Mouse (Mus musculus): Measurements from ENCODE around the gene Tank. TPM values are rescaled to one million over a fixed set of nuclear protein-coding genes. Genes with fewer than 3 reads are reported as not detected.

The Tank gene
- polyA plus RNA-seq, 1 experiment from 2014 or later = 21.5 TPM

GRCm38 (mm10) chr2:61580555-61581080 lies 2.2 kb downstream of the Tank start:
- no peaks in the 10 kb centered on the region for H3K9me3 ChIP-seq
- no peak overlapping the region for H3K27ac ChIP-seq (replicated peaks)
- peaks cover 4% of the 10 kb centered on the region; the same call in 1 of the 2 replicates for H3K4me1 ChIP-seq
- no peak overlapping the region for H3K4me3 ChIP-seq
- no peak overlapping the region for H3K9ac ChIP-seq
- H3K4me2 ChIP-seq = no peak overlapping the region
- no peaks in the 10 kb centered on the region for H3K36me3 ChIP-seq
- no peaks in the 10 kb centered on the region for H3K27me3 ChIP-seq (replicated peaks)
- ATAC-seq (ENCODE audit: extremely low read depth, insufficient number of reproducible peaks, low FRiP score, low TSS enrichment) = no peak
- WGBS = 62% methylated on average over 10 of the region's 10 CpGs

GRCm38 (mm10) chr2:61582578-61583315 lies 4.4 kb downstream of the Tank start:
- H3K27me3 ChIP-seq (replicated peaks) = no peaks in the 10 kb centered on the region
- no peaks in the 10 kb centered on the region for H3K9me3 ChIP-seq
- peaks cover 4% of the 10 kb centered on the region; the same call in 1 of the 2 replicates for H3K4me1 ChIP-seq
- H3K9ac ChIP-seq = no peak overlapping the region
- H3K27ac ChIP-seq (replicated peaks) = no peak overlapping the region
- H3K36me3 ChIP-seq = no peaks in the 10 kb centered on the region
- no peak for ATAC-seq (ENCODE audit: extremely low read depth, insufficient number of reproducible peaks, low FRiP score, low TSS enrichment)
- H3K4me2 ChIP-seq = no peak overlapping the region
- H3K4me3 ChIP-seq = no peak overlapping the region
- 86% methylated on average over 5 of the region's 5 CpGs for WGBS

- Histone ChIP-seq H3K4me1 (no peaks in the 10 kb centered on the region), H3K36me3 (no peaks in the 10 kb centered on the region), H3K9ac (no peak overlapping the region), H3K4me2 (no peak overlapping the region), H3K9me3 (no peaks in the 10 kb centered on the region), H3K27me3 (replicated peaks) (no peaks in the 10 kb centered on the region), H3K4me3 (no peak overlapping the region), H3K27ac (replicated peaks) (no peak overlapping the region)
- WGBS = 41% methylated on average over 1 of the region's 1 CpGs
- no peak for ATAC-seq (ENCODE audit: extremely low read depth, insufficient number of reproducible peaks, low FRiP score, low TSS enrichment)
These were observed 7.1 kb downstream of the Tank start for GRCm38 (mm10) chr2:61585447-61585846.

- no peak overlapping the region for H3K4me2 ChIP-seq
- H3K9me3 ChIP-seq = no peaks in the 10 kb centered on the region
- H3K4me1 ChIP-seq = no peaks in the 10 kb centered on the region
- no peak overlapping the region for H3K4me3 ChIP-seq
- no peaks in the 10 kb centered on the region for H3K27me3 ChIP-seq (replicated peaks)
- 93% methylated on average over 3 of the region's 3 CpGs for WGBS
- no peak overlapping the region for H3K9ac ChIP-seq
- no peak overlapping the region for H3K27ac ChIP-seq (replicated peaks)
- no peak for ATAC-seq (ENCODE audit: extremely low read depth, insufficient number of reproducible peaks, low FRiP score, low TSS enrichment)
- H3K36me3 ChIP-seq = no peaks in the 10 kb centered on the region
These were observed 7.8 kb downstream of the Tank start for GRCm38 (mm10) chr2:61586166-61586565.

GRCm38 (mm10) chr2:61590751-61591150 lies 12.4 kb downstream of the Tank start:
- 74% methylated on average over 2 of the region's 2 CpGs for WGBS
- Histone ChIP-seq H3K27ac (replicated peaks) (no peak overlapping the region), H3K4me3 (no peak overlapping the region), H3K9me3 (no peaks in the 10 kb centered on the region), H3K9ac (no peak overlapping the region), H3K36me3 (no peaks in the 10 kb centered on the region), H3K4me1 (peaks cover 9% of the 10 kb centered on the region), H3K4me2 (no peak overlapping the region), H3K27me3 (replicated peaks) (no peaks in the 10 kb centered on the region)
- ATAC-seq (ENCODE audit: extremely low read depth, insufficient number of reproducible peaks, low FRiP score, low TSS enrichment) = no peak

GRCm38 (mm10) chr2:61592095-61592494 lies 13.7 kb downstream of the Tank start:
- 87% methylated on average over 3 of the region's 3 CpGs for WGBS
- H3K9ac ChIP-seq = no peak overlapping the region
- H3K27ac ChIP-seq (replicated peaks) = no peak overlapping the region
- no peaks in the 10 kb centered on the region for H3K36me3 ChIP-seq
- no peak overlapping the region for H3K4me2 ChIP-seq
- H3K9me3 ChIP-seq = no peaks in the 10 kb centered on the region
- H3K4me3 ChIP-seq = no peak overlapping the region
- ATAC-seq (ENCODE audit: extremely low read depth, insufficient number of reproducible peaks, low FRiP score, low TSS enrichment) = no peak
- H3K27me3 ChIP-seq (replicated peaks) = no peaks in the 10 kb centered on the region
- peaks cover 9% of the 10 kb centered on the region for H3K4me1 ChIP-seq

- no peaks in the 10 kb centered on the region for H3K36me3 ChIP-seq
- peak overlapping the region; percentile 84 for H3K4me2 ChIP-seq
- H3K27me3 ChIP-seq (replicated peaks) = no peaks in the 10 kb centered on the region
- 0 out of 2 replicates have a peak overlapping the region, but pooled peaks have one; percentile 91 for H3K27ac ChIP-seq (replicated peaks)
- 18% methylated on average over 5 of the region's 5 CpGs for WGBS
- peaks cover 9% of the 10 kb centered on the region for H3K4me1 ChIP-seq
- H3K4me3 ChIP-seq = peak overlapping the region; percentile 87
- no peaks in the 10 kb centered on the region for H3K9me3 ChIP-seq
- no peak for ATAC-seq (ENCODE audit: extremely low read depth, insufficient number of reproducible peaks, low FRiP score, low TSS enrichment)
- no peak overlapping the region for H3K9ac ChIP-seq
These were observed 14.3 kb downstream of the Tank start for GRCm38 (mm10) chr2:61592699-61593029.

GRCm38 (mm10) chr2:61593030-61593811 lies 14.8 kb downstream of the Tank start:
- H3K9ac ChIP-seq = peak overlapping the region; percentile 92
- H3K4me2 ChIP-seq = peak overlapping the region; percentile 84
- under 1% methylated on average over 62 of the region's 62 CpGs for WGBS
- no peaks in the 10 kb centered on the region for H3K36me3 ChIP-seq
- ATAC-seq (ENCODE audit: extremely low read depth, insufficient number of reproducible peaks, low FRiP score, low TSS enrichment) = peak; percentile 96
- H3K9me3 ChIP-seq = no peaks in the 10 kb centered on the region
- peaks cover 9% of the 10 kb centered on the region for H3K4me1 ChIP-seq
- H3K27ac ChIP-seq (replicated peaks) = peak overlapping the region; percentile 91
- H3K27me3 ChIP-seq (replicated peaks) = no peaks in the 10 kb centered on the region
- H3K4me3 ChIP-seq = peak overlapping the region; percentile 87

GRCm38 (mm10) chr2:61593871-61594304 lies 15.5 kb downstream of the Tank start:
- Histone ChIP-seq H3K4me1 (peaks cover 9% of the 10 kb centered on the region), H3K9ac (peak overlapping the region; percentile 92), H3K36me3 (no peaks in the 10 kb centered on the region), H3K4me3 (peak overlapping the region; percentile 87), H3K27ac (replicated peaks) (peak overlapping the region; percentile 91), H3K4me2 (peak overlapping the region; percentile 84), H3K27me3 (replicated peaks) (no peaks in the 10 kb centered on the region), H3K9me3 (no peaks in the 10 kb centered on the region)
- WGBS = 2% methylated on average over 12 of the region's 12 CpGs
- ATAC-seq (ENCODE audit: extremely low read depth, insufficient number of reproducible peaks, low FRiP score, low TSS enrichment) = no peak

GRCm38 (mm10) chr2:61599730-61600129 lies 21.3 kb downstream of the Tank start:
- WGBS = 83% methylated on average over 1 of the region's 1 CpGs
- no peak overlapping the region for H3K9ac ChIP-seq
- no peak overlapping the region for H3K4me3 ChIP-seq
- ATAC-seq (ENCODE audit: extremely low read depth, insufficient number of reproducible peaks, low FRiP score, low TSS enrichment) = no peak
- H3K9me3 ChIP-seq = no peaks in the 10 kb centered on the region
- H3K27ac ChIP-seq (replicated peaks) = no peak overlapping the region
- H3K27me3 ChIP-seq (replicated peaks) = no peaks in the 10 kb centered on the region
- H3K36me3 ChIP-seq = no peaks in the 10 kb centered on the region
- H3K4me2 ChIP-seq = no peak overlapping the region
- H3K4me1 ChIP-seq = peaks cover 6% of the 10 kb centered on the region

- no peak overlapping the region for H3K9ac ChIP-seq
- 82% methylated on average over 3 of the region's 3 CpGs for WGBS
- ATAC-seq (ENCODE audit: extremely low read depth, insufficient number of reproducible peaks, low FRiP score, low TSS enrichment) = no peak
- H3K4me2 ChIP-seq = no peak overlapping the region
- no peaks in the 10 kb centered on the region for H3K36me3 ChIP-seq
- no peak overlapping the region for H3K27ac ChIP-seq (replicated peaks)
- H3K4me3 ChIP-seq = no peak overlapping the region
- no peaks in the 10 kb centered on the region for H3K9me3 ChIP-seq
- 0 out of 2 replicates have a peak, but pooled peaks cover 3% of the 10 kb centered on the region for H3K4me1 ChIP-seq
- no peaks in the 10 kb centered on the region for H3K27me3 ChIP-seq (replicated peaks)
These were observed 25.1 kb downstream of the Tank start for GRCm38 (mm10) chr2:61603461-61603860.

Measured in heart, embryonic 13.5 days (tissue).